Mouse (Mus musculus) stomach, embryonic 15.5 days (tissue): ENCODE measurements around the gene Nxn. TPM values are rescaled to one million over a fixed set of nuclear protein-coding genes. Genes with fewer than 3 reads are reported as not detected.

Experiments
- ATAC-seq: fragments of 200-750 bp; cut with Nextera tagmentation; 2 replicates; pipeline ENCODE4 v1.8.0; 2017; ENCODE audit warnings: low read depth, moderate number of reproducible peaks, moderate TSS enrichment; ENCODE audit not compliant: insufficient read depth, low FRiP score
- H3K27ac ChIP-seq: fragments of 300-500 bp; sonication (generic); 2 replicates; pipeline ENCODE4 v1.5.1; 2015; ENCODE audit warnings: mild to moderate bottlenecking, inconsistent platforms
- H3K27me3 ChIP-seq: fragments of 300-500 bp; sonication (generic); replicated peaks from 2 replicates; pipeline ENCODE4 v1.6.1; 2015; ENCODE audit warnings: inconsistent platforms
- H3K36me3 ChIP-seq: fragments of 300-500 bp; sonication (generic); 2 replicates; pipeline ENCODE4 v1.6.1; 2015; ENCODE audit warnings: inconsistent platforms
- H3K4me1 ChIP-seq: fragments of 300-500 bp; sonication (generic); 2 replicates; pipeline ENCODE4 v1.6.1; 2015; ENCODE audit warnings: inconsistent platforms
- H3K4me2 ChIP-seq: fragments of 300-500 bp; sonication (generic); 2 replicates; pipeline ENCODE4 v1.6.1; 2015; ENCODE audit warnings: mild to moderate bottlenecking, inconsistent platforms
- H3K4me3 ChIP-seq: fragments of 300-500 bp; sonication (generic); replicated peaks from 2 replicates; pipeline ENCODE4 v1.5.1; 2015; ENCODE audit warnings: inconsistent platforms
- H3K9ac ChIP-seq: fragments of 300-500 bp; sonication (generic); 2 replicates; pipeline ENCODE4 v1.6.1; 2015; ENCODE audit warnings: inconsistent platforms
- H3K9me3 ChIP-seq: fragments of 300-500 bp; sonication (generic); 2 replicates; pipeline ENCODE4 v1.6.1; 2016; ENCODE audit warnings: inconsistent platforms
- WGBS: fragments of 180-500 bp; shearing (Covaris S2); methylation state at CpG from one replicate; pipeline ENCODE4 v1.1.7; 2015; 5-methylcytosine and 5-hydroxymethylcytosine counted together
- polyA plus RNA-seq: library from polyadenylated mRNA; unstranded; fragments of >200 nt; fragmentation: Nextera tagmentation; extraction: Ambion mirVana; gene quantifications from 2 replicates; pipeline ENCODE4 v1.2.1, GENCODE M21; 2015

Gene Nxn
- polyA plus RNA-seq, 1 experiment from 2014 or later: 35.1 TPM

DNA sequence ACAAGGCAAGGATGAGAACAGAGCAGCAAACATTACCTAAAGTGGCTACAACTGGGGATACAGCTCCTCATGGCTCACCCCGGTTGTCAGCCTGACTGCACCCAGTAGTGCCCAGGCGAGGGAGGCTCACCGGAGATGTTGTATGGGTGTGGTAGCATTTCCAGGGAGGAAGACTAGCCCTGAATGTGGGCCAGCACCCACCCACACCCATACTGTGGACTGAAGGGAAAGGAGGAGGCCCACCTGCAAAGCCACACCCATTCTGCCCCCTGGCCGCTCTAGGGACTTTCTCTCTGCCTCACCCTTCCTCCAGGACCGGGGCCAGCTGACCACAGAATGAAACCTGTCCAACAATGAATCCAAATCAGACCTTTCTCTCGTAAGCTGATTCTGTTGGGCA, 72.3 kb downstream of the Nxn start:
- H3K4me2 ChIP-seq: no peak overlapping the region
- no peak for ATAC-seq
- H3K27ac ChIP-seq: peak overlapping the region; percentile 40
- no peak overlapping the region for H3K9ac ChIP-seq
- H3K9me3 ChIP-seq: no peaks in the 10 kb centered on the region
- H3K27me3 ChIP-seq: no peaks in the 10 kb centered on the region
- WGBS: 61% methylated on average over 6 of the region's 6 CpGs
- no peak overlapping the region for H3K4me3 ChIP-seq
- H3K4me1 ChIP-seq: peaks cover 60% of the 10 kb centered on the region
- H3K36me3 ChIP-seq: no peaks in the 10 kb centered on the region

DNA sequence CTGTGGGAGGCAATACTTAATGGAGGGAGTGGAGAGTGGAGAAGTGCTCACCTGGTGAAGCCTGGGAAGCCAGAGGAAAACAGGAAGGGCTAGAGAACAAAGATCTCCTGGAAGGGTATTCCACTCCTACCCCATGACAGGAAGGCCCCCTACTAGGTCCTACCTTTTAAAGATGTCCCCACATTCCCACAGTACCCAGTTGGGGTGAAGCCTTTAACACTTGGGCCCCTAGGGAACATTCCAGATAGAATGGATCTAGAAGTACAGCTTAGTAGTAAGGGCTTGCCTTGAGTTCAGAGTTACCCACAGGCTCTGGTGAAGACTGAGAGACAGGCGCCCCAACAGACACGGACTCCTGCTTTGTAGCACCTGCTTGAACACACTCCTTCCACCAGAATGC, 72.9 kb downstream of the Nxn start:
- H3K36me3 ChIP-seq: no peaks in the 10 kb centered on the region
- H3K4me3 ChIP-seq: no peak overlapping the region
- ATAC-seq: no peak
- no peak overlapping the region for H3K9ac ChIP-seq
- WGBS: 83% methylated on average over 2 of the region's 2 CpGs
- no peaks in the 10 kb centered on the region for H3K27me3 ChIP-seq
- no peaks in the 10 kb centered on the region for H3K9me3 ChIP-seq
- peaks cover 55% of the 10 kb centered on the region for H3K4me1 ChIP-seq
- H3K27ac ChIP-seq: no peak overlapping the region
- no peak overlapping the region for H3K4me2 ChIP-seq

GRCm38 (mm10) chr11:76324801-76325200, 74.1 kb downstream of the Nxn start:
- Histone ChIP-seq H3K27ac (peak overlapping the region; percentile 81), H3K4me1 (peaks cover 54% of the 10 kb centered on the region)

GRCm38 (mm10) chr11:76324207-76324606, 74.7 kb downstream of the Nxn start:
- 34% methylated on average over 9 of the region's 9 CpGs for WGBS
- H3K36me3 ChIP-seq: no peaks in the 10 kb centered on the region
- H3K4me1 ChIP-seq: peaks cover 58% of the 10 kb centered on the region
- no peak overlapping the region for H3K9ac ChIP-seq
- H3K27me3 ChIP-seq: no peaks in the 10 kb centered on the region
- H3K9me3 ChIP-seq: no peaks in the 10 kb centered on the region
- H3K4me2 ChIP-seq: no peak overlapping the region
- peak overlapping the region; percentile 81 for H3K27ac ChIP-seq
- H3K4me3 ChIP-seq: no peak overlapping the region
- 0 out of 2 replicates have a peak, but pooled peaks have one; percentile 14 for ATAC-seq

More at GRCm38 (mm10) chr11:76324801-76325200, 74.1 kb downstream of the Nxn start:
- whole genome bisulfite sequencing: 36% methylated on average over 9 of the region's 9 CpGs
- ATAC-seq: no peak
- no peaks in the 10 kb centered on the region for H3K36me3 ChIP-seq
- H3K4me3 ChIP-seq: no peak overlapping the region
- H3K27me3 ChIP-seq: no peaks in the 10 kb centered on the region
- no peak overlapping the region for H3K4me2 ChIP-seq
- no peaks in the 10 kb centered on the region for H3K9me3 ChIP-seq
- no peak overlapping the region for H3K9ac ChIP-seq

DNA sequence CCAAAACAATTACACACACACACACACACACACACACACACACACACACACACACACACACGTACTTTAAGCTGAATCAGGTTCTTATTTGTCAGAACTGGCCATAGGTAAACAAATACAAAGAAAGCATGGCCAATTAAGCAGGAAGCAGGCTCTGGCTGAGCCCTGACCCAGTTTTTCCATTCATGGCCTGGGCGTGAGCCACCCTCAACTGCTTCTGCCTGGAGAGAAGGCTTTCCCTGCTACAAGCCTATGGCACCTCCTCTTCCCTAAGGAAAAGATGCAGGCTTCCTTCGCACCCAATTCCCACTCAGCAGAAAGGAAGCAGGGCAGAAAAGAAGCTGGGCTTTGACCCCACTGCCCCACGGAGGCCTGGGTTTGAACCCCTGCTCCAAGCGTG, 76.0 kb downstream of the Nxn start:
- Histone ChIP-seq H3K4me1 (peaks cover 53% of the 10 kb centered on the region), H3K27me3 (no peaks in the 10 kb centered on the region), H3K4me2 (no peak overlapping the region), H3K27ac (no peak overlapping the region), H3K4me3 (no peak overlapping the region), H3K9ac (no peak overlapping the region), H3K36me3 (no peaks in the 10 kb centered on the region), H3K9me3 (no peaks in the 10 kb centered on the region)
- 78% methylated on average over 5 of the region's 5 CpGs for WGBS
- ATAC-seq: no peak

GRCm38 (mm10) chr11:76322081-76322480, 76.9 kb downstream of the Nxn start:
- ATAC-seq: no peak
- no peaks in the 10 kb centered on the region for H3K9me3 ChIP-seq
- no peak overlapping the region for H3K4me3 ChIP-seq
- no peaks in the 10 kb centered on the region for H3K36me3 ChIP-seq
- peaks cover 47% of the 10 kb centered on the region for H3K4me1 ChIP-seq
- H3K4me2 ChIP-seq: no peak overlapping the region
- H3K27ac ChIP-seq: no peak overlapping the region
- H3K27me3 ChIP-seq: no peaks in the 10 kb centered on the region
- WGBS: 66% methylated on average over 1 of the region's 1 CpGs
- no peak overlapping the region for H3K9ac ChIP-seq

GRCm38 (mm10) chr11:76320475-76320874, 78.5 kb downstream of the Nxn start:
- H3K4me3 ChIP-seq: no peak overlapping the region
- no peaks in the 10 kb centered on the region for H3K36me3 ChIP-seq
- peaks cover 34% of the 10 kb centered on the region for H3K4me1 ChIP-seq
- no peak overlapping the region for H3K4me2 ChIP-seq
- no peaks in the 10 kb centered on the region for H3K9me3 ChIP-seq
- H3K27me3 ChIP-seq: no peaks in the 10 kb centered on the region
- H3K9ac ChIP-seq: no peak overlapping the region
- 83% methylated on average over 9 of the region's 9 CpGs for WGBS
- ATAC-seq: no peak
- no peak overlapping the region for H3K27ac ChIP-seq

DNA sequence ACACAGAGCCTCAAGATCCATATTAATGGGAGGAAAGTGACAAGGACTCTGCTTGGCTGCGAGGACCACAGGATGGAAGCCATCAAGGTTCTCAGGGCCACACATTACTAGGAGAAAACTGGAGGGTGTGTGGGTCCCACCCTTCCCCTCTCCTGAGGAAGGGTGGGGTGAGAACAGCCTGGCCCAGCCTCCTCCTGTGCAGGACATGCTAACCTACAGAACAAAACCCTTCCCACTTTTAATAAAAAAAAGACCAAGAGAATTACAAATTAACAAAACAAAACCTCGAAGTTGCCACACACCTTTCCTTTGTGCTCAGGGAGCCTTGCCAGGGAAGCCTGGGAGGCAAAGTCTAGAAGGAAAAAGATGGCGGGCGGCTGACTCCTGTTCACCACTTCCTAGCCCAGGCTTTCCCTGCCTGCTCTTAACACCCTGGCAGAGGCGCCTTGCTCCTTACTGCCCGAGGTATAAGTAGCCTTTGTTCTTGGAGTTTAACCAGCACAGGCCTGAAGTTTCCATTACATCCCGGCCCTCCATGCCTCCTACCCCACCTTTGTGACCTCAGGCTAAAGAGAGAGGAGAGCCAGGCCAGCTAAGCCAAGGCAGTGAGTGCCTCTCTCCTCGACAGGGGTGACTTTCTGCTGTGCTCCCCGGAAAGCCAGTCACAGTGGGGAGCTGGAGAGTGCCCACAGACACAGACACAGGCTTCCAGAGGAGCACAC, 79.1 kb downstream of the Nxn start:
- Histone ChIP-seq H3K4me3 (no peak overlapping the region), H3K4me1 (peaks cover 31% of the 10 kb centered on the region), H3K36me3 (no peaks in the 10 kb centered on the region), H3K27ac (no peak overlapping the region), H3K4me2 (no peak overlapping the region), H3K27me3 (no peaks in the 10 kb centered on the region), H3K9ac (no peak overlapping the region), H3K9me3 (no peaks in the 10 kb centered on the region)
- no peak for ATAC-seq
- WGBS: 64% methylated on average over 9 of the region's 9 CpGs

GRCm38 (mm10) chr11:76317904-76318303, 81.0 kb downstream of the Nxn start:
- Histone ChIP-seq H3K36me3 (no peaks in the 10 kb centered on the region), H3K4me3 (no peak overlapping the region), H3K9ac (no peak overlapping the region), H3K27ac (no peak overlapping the region), H3K4me2 (no peak overlapping the region), H3K4me1 (peaks cover 19% of the 10 kb centered on the region; the same call in 1 of the 2 replicates), H3K9me3 (no peaks in the 10 kb centered on the region), H3K27me3 (no peaks in the 10 kb centered on the region)
- no peak for ATAC-seq
- 59% methylated on average over 2 of the region's 2 CpGs for WGBS

DNA sequence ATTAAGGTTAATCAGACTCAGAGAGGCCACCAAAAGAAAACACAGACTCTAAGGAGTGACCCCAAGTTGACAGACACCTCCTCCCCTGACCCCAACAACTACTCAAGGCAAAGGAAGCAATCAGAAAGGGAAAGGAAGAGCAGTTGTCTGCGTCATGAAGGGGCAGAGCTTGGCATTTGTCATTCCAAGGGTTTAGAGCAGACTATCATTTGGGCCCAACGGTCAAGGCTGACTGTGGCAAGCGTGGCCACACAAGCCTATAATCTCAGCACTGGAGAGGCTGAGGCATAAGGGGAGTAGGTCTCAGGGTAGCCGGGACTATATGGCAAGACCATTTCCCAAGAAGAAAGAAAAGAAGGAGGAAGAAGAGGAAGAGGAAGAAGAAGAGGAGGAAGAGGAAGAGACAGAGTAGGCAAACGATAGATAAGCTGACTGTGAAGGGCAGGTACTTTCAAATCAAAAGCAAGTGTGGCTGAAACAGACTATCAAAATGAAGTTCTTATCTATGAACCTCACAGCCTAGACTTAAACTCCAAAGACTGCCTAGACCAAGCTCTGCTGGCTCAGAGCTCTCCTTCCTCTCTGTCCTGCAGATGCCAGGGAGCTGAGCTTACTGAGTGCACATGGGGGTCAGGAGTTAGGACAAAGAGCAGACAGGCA, 83.0 kb downstream of the Nxn start:
- WGBS: 84% methylated on average over 5 of the region's 5 CpGs
- no peaks in the 10 kb centered on the region for H3K27me3 ChIP-seq
- no peak overlapping the region for H3K4me2 ChIP-seq
- no peaks in the 10 kb centered on the region for H3K36me3 ChIP-seq
- no peaks in the 10 kb centered on the region for H3K9me3 ChIP-seq
- H3K4me3 ChIP-seq: no peak overlapping the region
- no peak for ATAC-seq
- H3K4me1 ChIP-seq: peaks cover 22% of the 10 kb centered on the region; the same call in 1 of the 2 replicates
- H3K27ac ChIP-seq: no peak overlapping the region
- no peak overlapping the region for H3K9ac ChIP-seq

DNA sequence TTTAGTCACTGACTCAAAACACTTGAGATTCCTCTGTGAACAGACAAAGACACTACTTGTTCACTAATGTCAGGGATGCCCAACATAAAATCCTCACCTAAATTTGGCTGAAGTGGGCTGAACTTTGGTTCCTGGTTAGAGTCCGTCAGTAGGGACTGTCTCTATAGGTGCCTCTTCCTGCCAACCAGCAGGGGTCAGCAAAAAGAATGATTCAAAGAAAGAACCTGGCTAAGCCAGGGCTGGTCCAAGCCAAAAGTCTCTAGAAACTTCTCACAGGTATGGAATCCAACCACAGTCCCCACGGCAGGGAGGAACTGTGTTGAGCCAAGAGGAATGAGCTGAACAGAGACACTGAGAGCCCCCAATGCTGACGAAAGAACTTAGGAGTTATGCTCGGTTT, 84.2 kb downstream of the Nxn start:
- Histone ChIP-seq H3K9me3 (no peaks in the 10 kb centered on the region), H3K27me3 (no peaks in the 10 kb centered on the region), H3K27ac (no peak overlapping the region), H3K4me2 (no peak overlapping the region), H3K36me3 (no peaks in the 10 kb centered on the region), H3K9ac (no peak overlapping the region), H3K4me3 (no peak overlapping the region), H3K4me1 (peaks cover 29% of the 10 kb centered on the region; the same call in 1 of the 2 replicates)
- 69% methylated on average over 4 of the region's 4 CpGs for WGBS
- ATAC-seq: no peak

- Histone ChIP-seq H3K36me3 (no peaks in the 10 kb centered on the region), H3K9me3 (no peaks in the 10 kb centered on the region), H3K4me1 (peaks cover 29% of the 10 kb centered on the region; the same call in 1 of the 2 replicates), H3K27ac (no peak overlapping the region), H3K9ac (no peak overlapping the region), H3K27me3 (no peaks in the 10 kb centered on the region), H3K4me3 (no peak overlapping the region), H3K4me2 (no peak overlapping the region)
- WGBS: 71% methylated on average over 6 of the region's 6 CpGs
- ATAC-seq: no peak
These were observed 84.8 kb downstream of the Nxn start for GRCm38 (mm10) chr11:76314140-76314539.
